Mouse (Mus musculus) megakaryocyte-erythroid progenitor cell, adult 5-6 weeks (primary cell): ENCODE data around the gene Dtnbp1. TPM values are rescaled to one million over a fixed set of nuclear protein-coding genes. Genes with fewer than 3 reads are reported as not detected.

Experiments used
- ATAC-seq: replicated peaks from 2 replicates; pipeline ENCODE4 v1.8.0; 2016; ENCODE audit warnings: mild to moderate bottlenecking, inconsistent platforms; ENCODE audit not compliant: severe bottlenecking, poor library complexity, low FRiP score, low TSS enrichment
- total RNA-seq, 2 experiments: library from RNA; stranded (forward) in 1 of 2; stranded (reverse) in 1 of 2; fragments of 200-1000, 215-1000 nt in 1 of 2; fragments of >200 nt in 1 of 2; fragmentation: Nextera tagmentation in 1 of 2; gene quantifications; 2 replicates each; pipeline ENCODE4 v1.2.3; 2014 to 2017

The Dtnbp1 gene
- total RNA-seq, 2 experiments from 2014 or later, result 22.7 to 61.7 TPM

GRCm38 (mm10) chr13:44955781-44956180, 46.2 kb downstream of the Dtnbp1 start:
- no peak for ATAC-seq

DNA sequence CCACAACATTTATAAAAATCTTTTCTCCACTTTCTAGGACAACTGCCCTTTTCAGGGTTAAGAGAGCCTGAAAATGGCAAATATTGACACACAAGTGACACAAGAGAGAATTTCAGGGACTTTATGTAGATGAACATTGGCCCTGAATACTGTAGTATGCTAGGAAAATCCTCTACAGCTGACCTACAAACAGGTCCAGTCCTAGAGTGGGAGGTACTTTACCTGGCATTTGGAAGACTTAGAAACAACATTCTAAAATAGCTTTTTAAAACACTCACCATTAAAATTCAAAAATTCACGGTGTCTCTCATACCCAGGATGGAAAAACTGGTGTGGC, 47.7 kb downstream of the Dtnbp1 start:
- ATAC-seq, result no peak

- ATAC-seq, result no peak
These were observed 48.3 kb downstream of the Dtnbp1 start for GRCm38 (mm10) chr13:44953546-44954231.

DNA sequence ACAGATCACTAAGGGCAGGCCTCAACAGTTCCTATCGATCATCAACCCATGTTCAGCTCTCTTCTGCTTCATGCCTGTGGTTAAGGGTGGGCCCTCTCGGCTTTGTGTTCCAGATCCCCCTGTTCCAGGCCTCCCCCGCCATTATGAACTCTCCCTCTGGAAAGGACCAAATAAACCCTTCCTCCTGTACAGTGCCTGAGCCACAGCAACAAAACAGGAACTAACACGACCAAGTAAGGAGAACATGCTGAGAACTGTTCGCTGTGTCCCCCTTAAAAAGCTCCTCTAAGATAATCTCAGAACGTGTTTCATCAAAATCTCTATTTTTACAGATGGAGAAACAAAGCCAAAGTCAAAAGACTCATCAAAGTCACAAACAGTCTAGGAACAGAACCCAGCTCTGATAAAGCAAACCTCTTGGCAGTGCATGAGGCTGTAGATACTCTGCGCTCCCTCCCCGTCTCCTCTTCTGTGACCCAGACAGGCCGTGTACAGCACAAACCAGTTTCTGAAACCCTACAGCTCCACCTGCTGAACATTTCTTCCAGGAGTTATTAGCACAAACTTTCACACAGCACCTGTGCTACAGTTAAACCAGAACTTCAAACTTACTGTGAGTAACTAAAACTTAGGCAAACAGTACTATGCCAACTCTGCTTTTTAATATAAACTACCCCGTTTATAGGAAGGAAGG, 49.4 kb downstream of the Dtnbp1 start:
- ATAC-seq, result peak; percentile 81

DNA sequence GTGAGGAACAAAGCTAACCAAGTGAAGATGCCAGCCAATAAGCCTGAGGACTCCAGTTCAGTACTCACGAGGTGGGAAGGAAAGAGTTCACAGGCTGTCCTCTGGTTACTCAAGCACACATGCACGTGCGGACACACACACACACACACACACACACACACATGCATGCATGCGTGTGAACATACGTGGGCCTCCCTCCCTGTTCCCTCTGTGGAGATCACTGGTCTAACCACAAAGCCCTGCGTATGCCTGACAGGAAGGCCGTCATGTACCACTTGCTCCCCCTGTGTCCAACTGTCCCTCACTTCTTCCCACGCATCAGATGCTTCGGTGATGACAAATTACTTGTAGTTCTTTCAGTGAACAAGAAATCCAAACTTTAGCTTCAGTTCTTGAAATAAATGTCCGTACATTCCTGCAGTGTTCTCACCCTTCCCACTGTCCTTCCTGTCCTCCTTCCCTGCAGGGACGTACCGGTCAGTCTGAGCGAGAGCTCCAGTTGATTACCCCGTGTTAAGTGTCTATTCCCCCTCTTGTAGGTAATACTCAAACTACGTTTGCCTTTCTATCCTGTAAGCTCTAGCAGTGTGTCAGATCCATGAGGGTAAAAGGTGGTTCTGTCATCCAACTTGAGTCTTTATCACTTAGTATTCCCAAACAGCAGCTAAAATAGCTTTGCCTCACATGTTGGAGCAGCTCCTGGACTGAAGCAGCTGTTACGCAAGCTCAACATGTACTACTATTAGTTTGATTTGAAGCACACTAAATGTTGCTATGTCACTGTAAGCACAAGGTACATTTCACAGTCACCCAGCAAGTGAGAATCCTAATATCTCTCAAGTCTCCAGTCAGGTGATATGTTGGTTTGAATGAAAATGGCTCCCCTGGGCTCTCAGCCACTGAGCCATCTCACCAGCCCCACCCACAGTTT, 53.4 kb downstream of the Dtnbp1 start:
- no peak for ATAC-seq

DNA sequence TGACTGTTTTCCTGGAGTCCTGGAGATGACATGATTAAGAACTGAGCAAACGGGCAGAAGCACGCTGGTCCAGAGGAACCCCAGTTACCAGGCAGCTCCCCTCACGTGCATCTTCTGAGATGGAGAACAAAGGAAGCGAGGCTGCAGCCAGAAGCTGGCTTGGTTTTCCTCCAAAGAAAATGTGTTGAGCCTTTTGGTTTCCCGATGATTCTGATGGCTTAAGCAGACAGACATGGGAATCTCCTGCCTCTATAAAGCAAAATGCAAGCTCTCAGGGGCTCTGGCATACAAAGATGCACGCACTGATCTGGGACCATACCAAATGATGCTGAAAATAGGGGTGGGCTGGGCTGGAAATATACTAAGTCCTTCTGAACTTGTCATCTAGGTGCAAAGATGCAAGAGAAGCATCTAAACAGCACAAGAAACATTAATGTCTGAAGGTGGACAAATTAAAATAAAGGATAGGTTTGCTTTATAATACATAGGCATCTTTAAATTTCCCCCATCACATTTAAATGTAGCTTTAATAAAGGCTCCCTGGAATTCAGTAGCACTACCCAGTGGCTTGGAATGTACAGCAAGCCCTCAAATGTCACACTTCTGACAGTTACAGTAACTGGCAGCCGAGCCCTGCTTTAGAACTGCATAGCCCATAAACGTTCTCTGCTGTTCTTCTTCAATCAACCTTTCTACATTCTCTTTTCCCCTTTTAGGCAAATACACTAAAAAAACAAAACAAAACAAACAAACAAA, 54.9 kb downstream of the Dtnbp1 start:
- no peak for ATAC-seq

DNA sequence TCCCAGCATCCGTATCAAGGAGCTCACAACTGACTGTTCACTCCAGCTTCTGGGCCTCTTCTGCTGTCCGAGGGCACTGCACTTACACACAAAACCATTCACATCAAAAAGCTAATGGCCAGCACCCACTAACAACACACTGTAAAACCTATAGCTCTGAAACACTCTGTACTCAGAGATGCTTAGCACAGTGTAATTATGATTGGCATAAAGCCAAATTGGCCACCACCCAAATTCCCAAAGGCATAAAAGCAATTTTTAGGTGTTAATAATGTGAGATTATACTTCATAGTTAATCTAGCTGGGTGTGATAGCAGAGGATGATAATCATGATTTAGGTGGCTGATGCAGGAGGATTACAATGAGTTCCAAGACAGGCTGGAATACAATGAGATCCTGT, 58.3 kb downstream of the Dtnbp1 start:
- no peak for ATAC-seq

- no peak for ATAC-seq
These were observed 62.5 kb downstream of the Dtnbp1 start for GRCm38 (mm10) chr13:44939326-44940035.

DNA sequence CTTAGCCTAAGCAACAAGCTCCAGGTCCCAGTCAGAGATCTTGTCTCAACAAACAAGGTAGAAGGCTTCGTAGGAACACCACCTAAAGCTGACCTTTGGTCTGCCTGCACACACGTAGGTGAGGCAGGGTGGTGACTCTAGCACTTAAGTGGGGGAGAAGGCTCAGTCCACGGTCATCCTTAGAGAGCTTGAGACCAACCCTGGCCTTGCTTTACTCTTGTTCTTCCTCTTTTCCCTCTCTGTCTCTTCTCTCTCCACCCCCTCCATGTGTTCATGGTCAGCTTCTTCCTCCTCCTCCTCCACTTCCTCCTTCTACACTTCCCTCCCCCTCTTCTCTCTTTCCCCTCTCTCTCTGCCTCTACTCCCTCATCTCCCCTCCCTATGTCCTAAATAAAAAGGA, 64.3 kb downstream of the Dtnbp1 start:
- no peak for ATAC-seq

DNA sequence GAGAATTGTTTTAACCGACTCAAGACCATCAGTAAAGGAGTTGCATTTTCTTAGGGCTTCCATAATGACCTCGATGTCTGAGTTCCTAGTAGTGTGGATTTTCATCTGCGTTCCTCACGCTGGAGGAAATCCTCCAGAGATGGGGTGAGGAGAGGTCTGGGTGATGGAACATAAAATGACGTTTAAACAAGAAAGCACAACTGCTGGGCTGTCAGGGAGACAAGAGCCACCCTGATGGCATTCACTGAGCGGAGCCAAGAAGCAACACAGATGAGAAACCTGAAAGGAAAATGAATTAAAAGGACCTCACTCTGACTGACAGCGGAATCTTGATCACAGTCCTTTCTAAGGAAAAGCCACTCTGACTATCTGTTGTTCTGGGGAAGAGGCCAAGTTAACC, 68.4 kb downstream of the Dtnbp1 start:
- no peak for ATAC-seq

GRCm38 (mm10) chr13:44932307-44933264, 69.4 kb downstream of the Dtnbp1 start:
- no peak for ATAC-seq

DNA sequence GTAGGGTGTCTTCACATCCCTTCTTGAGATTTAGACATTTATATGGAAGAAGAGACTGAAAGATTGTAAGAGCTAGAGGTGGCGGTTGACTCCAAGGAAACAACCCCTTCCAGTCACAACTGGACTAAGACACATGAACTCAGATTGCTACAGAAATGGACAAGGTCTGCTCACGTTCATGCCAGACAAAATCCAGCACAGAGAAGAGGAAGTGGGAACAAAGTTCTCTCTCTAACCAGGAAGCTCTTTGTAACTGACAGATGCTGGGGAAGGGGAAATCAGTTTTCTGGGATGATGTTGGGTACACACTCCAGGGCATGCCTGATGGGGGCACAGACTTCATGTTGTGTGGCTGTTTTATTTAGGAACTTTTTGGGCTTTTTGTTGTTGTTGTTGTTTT, 75.6 kb downstream of the Dtnbp1 start:
- ATAC-seq, result no peak

DNA sequence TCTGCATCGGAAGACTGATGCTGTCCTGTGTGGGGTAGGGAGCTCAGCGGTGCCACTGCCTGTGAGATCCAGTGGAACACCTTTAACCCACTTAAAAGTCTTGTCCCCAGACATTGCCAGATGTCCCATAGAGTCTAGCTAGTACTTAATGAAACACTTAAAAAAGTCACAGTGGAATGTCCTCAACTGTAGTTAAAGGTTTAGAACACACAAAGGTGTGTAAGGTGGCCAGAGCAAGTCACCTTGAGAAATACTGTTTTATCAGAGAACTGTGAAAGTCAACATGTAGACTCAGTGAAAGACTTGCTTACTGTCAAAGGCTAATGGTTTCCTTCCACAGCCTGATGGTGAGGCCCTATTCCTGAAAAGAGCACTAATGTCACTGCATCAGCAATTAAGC, 76.8 kb downstream of the Dtnbp1 start:
- ATAC-seq, result no peak

GRCm38 (mm10) chr13:44924042-44924441, 77.9 kb downstream of the Dtnbp1 start:
- no peak for ATAC-seq

GRCm38 (mm10) chr13:44921721-44922120, 80.2 kb downstream of the Dtnbp1 start:
- no peak for ATAC-seq

DNA sequence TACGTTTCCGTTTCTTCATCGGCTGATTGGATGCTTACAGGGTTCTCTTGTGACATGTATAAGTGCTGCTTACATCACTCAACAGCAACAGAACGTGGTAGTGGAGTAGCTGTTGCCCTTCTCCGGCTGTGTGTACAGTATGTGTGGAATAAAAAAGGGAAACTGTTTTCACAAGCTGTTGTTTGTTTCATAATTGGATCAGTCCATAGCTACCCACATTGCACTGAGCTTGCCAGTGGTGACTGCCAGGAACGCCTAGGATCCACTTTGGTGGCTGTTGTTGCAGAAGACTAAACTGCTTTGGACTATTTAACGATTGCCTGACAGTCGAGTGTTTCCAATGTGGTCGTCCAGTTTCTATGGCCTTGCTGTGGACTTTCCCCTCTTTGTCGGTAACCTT, 80.9 kb downstream of the Dtnbp1 start:
- no peak for ATAC-seq

GRCm38 (mm10) chr13:44918269-44918668, 83.7 kb downstream of the Dtnbp1 start:
- ATAC-seq, result no peak

DNA sequence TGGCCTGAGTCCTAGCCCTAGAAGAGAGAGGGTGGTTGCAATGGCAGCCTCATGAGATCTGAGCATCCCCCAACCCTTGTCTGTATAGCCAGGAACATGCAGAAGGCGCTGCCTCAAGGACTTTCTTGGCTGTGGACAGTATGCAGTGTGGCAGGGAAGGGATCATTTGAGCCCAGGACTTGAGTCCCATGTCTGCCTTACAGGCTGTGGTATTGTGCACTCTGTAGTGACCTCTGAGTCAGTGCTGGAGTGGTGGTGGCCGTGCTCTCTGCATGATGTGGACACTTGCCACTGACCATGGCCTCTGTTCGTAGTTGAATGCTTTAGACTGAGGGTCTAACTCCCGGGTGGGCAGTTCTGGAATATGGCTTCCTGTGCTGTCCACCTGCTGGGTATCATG, 84.7 kb downstream of the Dtnbp1 start:
- no peak for ATAC-seq
